ENCODE assay signal across 8 mouse cellular contexts in the genomic region with DNA sequence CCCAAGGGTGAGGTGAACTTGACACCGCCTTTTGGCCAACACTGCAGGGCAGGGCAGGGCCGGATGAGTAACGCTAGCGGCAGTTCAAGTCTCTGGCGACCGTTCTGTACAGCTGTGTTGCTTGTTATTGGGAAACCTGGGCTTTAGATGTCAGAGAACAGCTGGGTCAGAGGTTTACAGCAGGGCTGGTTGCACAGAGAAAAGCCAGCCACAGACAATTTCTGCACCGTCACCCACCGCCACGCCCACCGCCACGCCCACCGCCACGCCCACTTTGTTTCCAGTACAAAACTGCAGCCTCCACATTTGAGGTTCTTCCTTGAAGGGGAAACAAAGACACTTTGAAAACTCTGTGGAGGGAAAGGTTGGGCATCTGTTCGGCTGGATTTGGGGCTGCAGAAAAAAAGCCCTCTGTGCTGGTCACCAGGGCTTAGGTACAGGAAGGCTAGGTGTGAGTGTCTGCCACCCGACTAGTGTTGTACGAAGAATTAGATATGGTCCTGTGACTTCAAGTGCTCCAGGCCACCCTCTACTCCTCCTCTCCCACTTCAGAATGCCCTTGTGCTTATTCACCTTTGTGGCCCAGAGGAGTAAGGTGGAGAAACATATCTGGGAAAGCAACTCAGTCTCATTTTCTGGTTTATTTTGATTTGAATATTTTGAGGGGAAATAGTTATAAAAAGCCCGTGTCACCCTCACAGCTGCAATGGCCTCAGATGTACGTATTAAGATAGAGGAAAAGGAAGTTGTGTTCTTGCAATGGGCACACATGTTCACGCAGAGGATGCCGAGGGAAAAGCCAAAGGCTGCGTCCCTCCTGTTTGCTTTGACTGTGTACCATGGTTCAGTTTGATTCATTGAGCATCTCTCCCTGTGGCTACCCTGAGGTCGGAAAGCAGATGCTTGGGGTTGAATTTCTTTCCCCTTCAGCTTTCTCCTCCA.
DNase-seq lines count a peak whose midpoint lies in the region; ATAC-seq and TF ChIP-seq lines count a peak whose summit lies in the region.

No protein-coding gene starts in this region.

- no peak overlapping the region; the same call in 1 of the 2 replicates for H3K27ac ChIP-seq in heart, adult 2 months
- H3K27ac ChIP-seq in kidney, adult 2 months (ENCODE audit: insufficient read depth, low read depth, low read length): no peak overlapping the region
- H3K27ac ChIP-seq in lung, postnatal 0 days (ENCODE audit: low read length): no peak overlapping the region

- ATAC-seq in lung, postnatal 0 days: peak; percentile 93
- no peak for ATAC-seq in erythroblast, adult 5-6 weeks (replicated peaks; ENCODE audit: low FRiP score, poor library complexity, severe bottlenecking)
- ATAC-seq in frontal cortex, adult (ENCODE audit: low TSS enrichment): no peak

- TF ChIP-seq POLR2A in heart, adult 2 months (IDR thresholded peaks at IDR 0.05; ENCODE audit: insufficient read depth, low read depth, low read length): no peak
- no peak for TF ChIP-seq POLR2A in kidney, adult 2 months (IDR thresholded peaks at IDR 0.05; ENCODE audit: low read depth, low read length)

- TF ChIP-seq CTCF in heart, adult 2 months (IDR thresholded peaks at IDR 0.05): no peak
- no peak for TF ChIP-seq CTCF in kidney, adult 2 months (conservative IDR thresholded peaks at IDR 0.05; ENCODE audit: insufficient read depth, insufficient read length, low read depth, low read length)
- no peak for TF ChIP-seq CTCF in lung, postnatal 0 days (IDR thresholded peaks at IDR 0.05)

- peak overlapping the region; percentile 17 for H3K4me2 ChIP-seq in lung, postnatal 0 days (replicated peaks; ENCODE audit: low read depth, low read length)

- intact Hi-C loops in heart, adult 2 months (cut with DNase I): loop anchor here (5.0 kb wide), 2 partner anchors 49 to 81 kb away; no protein-coding TSS in a partner anchor

- no peak overlapping the region for H3K4me3 ChIP-seq in heart, adult 2 months
- no peak overlapping the region for H3K4me3 ChIP-seq in kidney, adult 2 months (ENCODE audit: insufficient read depth, low read depth, low read length)
- no peak overlapping the region for H3K4me3 ChIP-seq in lung, postnatal 0 days (ENCODE audit: low read depth, low read length)

- peak; percentile 55; the same call in 1 of the 2 replicates for TF ChIP-seq EP300 in heart, adult 2 months (IDR thresholded peaks at IDR 0.05; ENCODE audit: insufficient read depth, low read depth, low read length)
- no peak for TF ChIP-seq EP300 in lung, postnatal 0 days (IDR thresholded peaks at IDR 0.05)

- no peak overlapping the region for H3K9ac ChIP-seq in heart, adult 2 months (ENCODE audit: low read depth, low read length)
- no peak overlapping the region for H3K9ac ChIP-seq in lung, postnatal 0 days (replicated peaks; ENCODE audit: low read depth)

- H3K36me3 ChIP-seq in heart, adult 2 months (ENCODE audit: control insufficient read depth, insufficient read depth, low read length): no peaks in the 10 kb centered on the region; the same call in 1 of the 2 replicates
- H3K36me3 ChIP-seq in kidney, adult 2 months (ENCODE audit: control insufficient read depth, insufficient read depth, low read length): no peaks in the 10 kb centered on the region
- H3K36me3 ChIP-seq in lung, postnatal 0 days (ENCODE audit: insufficient read depth, low read length): no peaks in the 10 kb centered on the region

- H3K9me3 ChIP-seq in lung, postnatal 0 days (ENCODE audit: low read length): no peaks in the 10 kb centered on the region

- WGBS in heart, adult 2 months: 28% methylated on average over 22 of the region's 22 CpGs
- WGBS in kidney, adult 2 months: 20% methylated on average over 22 of the region's 22 CpGs
- WGBS in lung, postnatal 0 days: 25% methylated on average over 22 of the region's 22 CpGs

- no peaks in the 10 kb centered on the region for H3K79me2 ChIP-seq in heart, adult 2 months (replicated peaks; ENCODE audit: control insufficient read depth, insufficient read depth, low read length)

- DNase-seq in Muller cell, postnatal 12 days (ENCODE audit: inconsistent ontology term): peak; percentile 49
- DNase-seq in embryo, embryonic 10 days (ENCODE audit: low spot score): peak; percentile 76
- DNase-seq in heart, adult 2 months: peak; percentile 81 to 84
- DNase-seq in kidney, adult 2 months: peak; percentile 67
- DNase-seq in lung, postnatal 0 days (ENCODE audit: low spot score): peak; percentile 92
- DNase-seq in ovary, postnatal 14 days (ENCODE audit: low spot score): peak; percentile 67

- no peaks in the 10 kb centered on the region for H3K27me3 ChIP-seq in heart, adult 2 months (ENCODE audit: control insufficient read depth, insufficient read depth, low read length)
- no peaks in the 10 kb centered on the region for H3K27me3 ChIP-seq in kidney, adult 2 months (replicated peaks; ENCODE audit: control insufficient read depth, insufficient read depth, low read length)
- no peaks in the 10 kb centered on the region for H3K27me3 ChIP-seq in lung, postnatal 0 days (replicated peaks; ENCODE audit: insufficient read depth, low read length)

- peaks cover 9% of the 10 kb centered on the region for H3K4me1 ChIP-seq in heart, adult 2 months (ENCODE audit: control insufficient read depth, insufficient read depth, low read length)
- H3K4me1 ChIP-seq in kidney, adult 2 months (ENCODE audit: control insufficient read depth, insufficient read depth, low read length): 0 out of 2 replicates have a peak, but pooled peaks cover 3% of the 10 kb centered on the region
- H3K4me1 ChIP-seq in lung, postnatal 0 days (ENCODE audit: insufficient read depth, low read depth, low read length): peaks cover 4% of the 10 kb centered on the region
